Mouse (Mus musculus) ES-CJ7 (cell line): Measurements from ENCODE around the gene Olfr585.
A peak's percentile ranks its signal among the peaks of the same experiment; 100 is the strongest.

Experiments used
- DNase-seq: peaks from one replicate; pipeline ENCODE4 v3.0.0; 2011; ENCODE audit warnings: low read depth, low spot score

The Olfr585 gene

DNA sequence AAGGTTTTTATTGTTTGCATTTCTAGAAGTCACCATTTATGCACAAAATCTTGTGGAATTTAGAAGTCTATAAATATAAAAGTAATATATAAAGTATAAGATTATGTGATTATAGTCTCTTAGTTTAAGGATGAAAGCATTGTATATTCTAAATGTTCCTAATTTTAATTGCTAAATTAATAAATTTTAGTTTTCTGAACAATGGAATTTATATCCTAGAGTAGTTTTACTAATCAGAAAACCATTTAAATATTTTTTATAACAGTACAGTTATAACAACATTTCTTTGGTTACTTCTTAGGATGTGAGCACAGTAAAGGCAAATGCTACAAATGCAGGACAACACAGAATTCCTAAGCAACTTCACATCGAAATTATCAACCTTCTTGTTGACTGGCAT lies at the start of gene Olfr585:
TSS of gene Olfr585 (plus strand) at position 301 of the 400 bp plus-strand sequence.
- no peak for DNase-seq

GRCm38 (mm10) chr7:103051000-103051399 lies 46.5 kb upstream of the Olfr585 start, which contains the start of gene Olfr583:
Olfr583 (plus strand) TSS chr7:103051300.
- no peak for DNase-seq

GRCm38 (mm10) chr7:103081585-103081984 lies 15.9 kb upstream of the Olfr585 start, which contains the start of gene Olfr584:
Olfr584 (plus strand) TSS chr7:103081885.
- DNase-seq: no peak

DNA sequence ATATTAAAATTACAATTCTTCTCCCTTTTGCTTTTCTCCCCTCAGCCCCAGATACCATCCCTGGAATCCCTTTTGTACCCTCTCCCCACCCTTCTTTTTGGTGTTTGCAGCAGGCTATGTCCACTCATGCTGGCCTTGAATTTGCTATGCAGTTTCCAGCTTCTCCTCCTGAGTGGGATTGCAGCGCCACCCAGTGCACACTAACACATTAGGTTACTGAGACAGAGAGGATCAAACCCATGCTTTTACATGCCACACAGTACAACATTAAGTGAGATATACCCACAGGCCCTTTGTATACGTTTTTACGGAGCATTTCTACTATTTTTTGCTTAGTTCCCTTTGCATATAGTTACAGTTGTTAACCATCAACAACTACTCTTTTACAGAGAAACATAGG lies 21.9 kb downstream of the Olfr585 start:
- DNase-seq: peak; percentile 16

GRCm38 (mm10) chr7:103125538-103125937 lies 28.0 kb downstream of the Olfr585 start, which contains the start of gene Olfr586:
Olfr586 (minus strand) TSS chr7:103125638.
- no peak for DNase-seq

- DNase-seq: no peak
Measured at GRCm38 (mm10) chr7:103140579-103140978, 43.1 kb downstream of the Olfr585 start, which contains the start of gene Olfr588-ps1. Olfr588-ps1 (plus strand) TSS chr7:103140879.
